Mouse (Mus musculus) kidney, embryonic 15.5 days (tissue): Measurements from ENCODE around the gene Fth1. TPM values are rescaled to one million over a fixed set of nuclear protein-coding genes. Genes with fewer than 3 reads are reported as not detected.
"Not testable (repeated sequence)": the region's sequence is repeated elsewhere in the genome, so short reads cannot be mapped to it uniquely, and the experiment has no call there.

Experiments
- ATAC-seq: fragments of 200-750 bp; cut with Nextera tagmentation; replicated peaks from 2 replicates; pipeline ENCODE4 v1.8.0; 2017; ENCODE audit warnings: moderate TSS enrichment; ENCODE audit not compliant: low FRiP score
- H3K27ac ChIP-seq: fragments of 300-500 bp; sonication (generic); 2 replicates; pipeline ENCODE4 v1.5.1; 2015; ENCODE audit warnings: mild to moderate bottlenecking, inconsistent platforms
- H3K27me3 ChIP-seq: fragments of 300-500 bp; sonication (generic); 2 replicates; pipeline ENCODE4 v1.6.1; 2015; ENCODE audit warnings: inconsistent platforms
- H3K36me3 ChIP-seq: fragments of 300-500 bp; sonication (generic); 2 replicates; pipeline ENCODE4 v1.6.1; 2015; ENCODE audit warnings: inconsistent platforms
- H3K4me1 ChIP-seq: fragments of 300-500 bp; sonication (generic); 2 replicates; pipeline ENCODE4 v1.6.1; 2015; ENCODE audit warnings: inconsistent platforms
- H3K4me2 ChIP-seq: fragments of 300-500 bp; sonication (generic); 2 replicates; pipeline ENCODE4 v1.6.1; 2015; ENCODE audit warnings: moderate library complexity, mild to moderate bottlenecking, inconsistent platforms
- H3K4me3 ChIP-seq: fragments of 300-500 bp; sonication (generic); replicated peaks from 2 replicates; pipeline ENCODE4 v1.5.1; 2015; ENCODE audit warnings: mild to moderate bottlenecking, inconsistent platforms
- H3K9ac ChIP-seq: fragments of 300-500 bp; sonication (generic); 2 replicates; pipeline ENCODE4 v1.6.1; 2015; ENCODE audit warnings: mild to moderate bottlenecking, inconsistent platforms
- H3K9me3 ChIP-seq: fragments of 300-500 bp; sonication (generic); replicated peaks from 2 replicates; pipeline ENCODE4 v1.6.1; 2016; ENCODE audit warnings: inconsistent platforms
- WGBS: fragments of 180-500 bp; shearing (Covaris S2); methylation state at CpG from one replicate; pipeline ENCODE4 v1.1.7; 2015; ENCODE audit warnings: mixed read lengths; 5-methylcytosine and 5-hydroxymethylcytosine counted together
- polyA plus RNA-seq: library from polyadenylated mRNA; unstranded; fragments of >200 nt; fragmentation: Nextera tagmentation; extraction: Ambion mirVana; gene quantifications from 2 replicates; pipeline ENCODE4 v1.2.1, GENCODE M21; 2015

Gene Fth1
- polyA plus RNA-seq, result 1,594 and 1,598 TPM in 2 replicates

DNA sequence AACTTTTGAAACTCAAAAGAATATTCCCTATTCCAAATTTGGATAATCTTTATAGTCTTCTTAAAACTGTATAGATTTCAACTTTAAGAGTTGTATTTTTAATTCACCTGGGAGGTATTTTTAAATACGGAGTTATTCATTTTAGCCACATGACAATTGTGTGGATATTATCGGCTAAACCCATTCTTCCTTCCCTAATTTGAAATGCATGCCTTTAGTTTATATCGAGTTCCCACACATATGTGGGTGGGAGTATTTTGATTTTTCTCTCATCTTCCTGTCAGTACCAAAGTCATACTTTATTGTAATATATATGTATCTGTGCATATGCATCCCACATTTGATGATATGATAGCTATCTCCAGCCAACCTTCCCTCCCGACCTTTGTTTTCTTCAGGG is at the start of gene Fth1:
Gene Fth1, plus strand, starts transcription at position 341 of the 400 bp plus-strand sequence.
- H3K4me3 ChIP-seq, result no peak within 1 kb of the TSS
- WGBS, result 86% methylated on average over 4 of the region's 4 CpGs
- ATAC-seq, result no peak
- H3K9ac ChIP-seq, result no peak within 1 kb of the TSS
- peaks cover 14% of the 10 kb centered on the region for H3K36me3 ChIP-seq
- H3K27ac ChIP-seq, result no peak within 1 kb of the TSS
- H3K27me3 ChIP-seq, result no peaks in the 10 kb centered on the region
- no peak within 1 kb of the TSS for H3K4me2 ChIP-seq
- no peaks in the 10 kb centered on the region for H3K9me3 ChIP-seq
- H3K4me1 ChIP-seq, result peaks cover 26% of the 10 kb centered on the region

- not testable (repeated sequence) for H3K4me3 ChIP-seq, H3K9me3 ChIP-seq, H3K36me3 ChIP-seq, ATAC-seq, H3K27ac ChIP-seq, H3K4me1 ChIP-seq, H3K4me2 ChIP-seq, H3K9ac ChIP-seq, H3K27me3 ChIP-seq
- 63% methylated on average over 2 of the region's 2 CpGs for WGBS
Measured at GRCm38 (mm10) chr19:9931167-9931607, 49.2 kb upstream of the Fth1 start.

- peaks cover 9% of the 10 kb centered on the region; the same call in 1 of the 2 replicates for H3K4me1 ChIP-seq
- no peak for ATAC-seq
- H3K27ac ChIP-seq, result no peak overlapping the region
- H3K9me3 ChIP-seq, result no peaks in the 10 kb centered on the region
- no peaks in the 10 kb centered on the region for H3K27me3 ChIP-seq
- H3K9ac ChIP-seq, result no peak overlapping the region
- no peak overlapping the region for H3K4me3 ChIP-seq
- no peak overlapping the region for H3K4me2 ChIP-seq
- H3K36me3 ChIP-seq, result no peaks in the 10 kb centered on the region
- 75% methylated on average over 2 of the region's 2 CpGs for WGBS
Measured at GRCm38 (mm10) chr19:9933908-9934307, 46.5 kb upstream of the Fth1 start.

GRCm38 (mm10) chr19:9936579-9936978 is 43.8 kb upstream of the Fth1 start:
- H3K27ac ChIP-seq, result no peak overlapping the region
- H3K9ac ChIP-seq, result no peak overlapping the region
- ATAC-seq, result no peak
- H3K4me1 ChIP-seq, result peaks cover 26% of the 10 kb centered on the region
- H3K27me3 ChIP-seq, result no peaks in the 10 kb centered on the region
- H3K9me3 ChIP-seq, result no peaks in the 10 kb centered on the region
- no peaks in the 10 kb centered on the region for H3K36me3 ChIP-seq
- H3K4me3 ChIP-seq, result no peak overlapping the region
- 62% methylated on average over 5 of the region's 5 CpGs for WGBS
- no peak overlapping the region for H3K4me2 ChIP-seq

DNA sequence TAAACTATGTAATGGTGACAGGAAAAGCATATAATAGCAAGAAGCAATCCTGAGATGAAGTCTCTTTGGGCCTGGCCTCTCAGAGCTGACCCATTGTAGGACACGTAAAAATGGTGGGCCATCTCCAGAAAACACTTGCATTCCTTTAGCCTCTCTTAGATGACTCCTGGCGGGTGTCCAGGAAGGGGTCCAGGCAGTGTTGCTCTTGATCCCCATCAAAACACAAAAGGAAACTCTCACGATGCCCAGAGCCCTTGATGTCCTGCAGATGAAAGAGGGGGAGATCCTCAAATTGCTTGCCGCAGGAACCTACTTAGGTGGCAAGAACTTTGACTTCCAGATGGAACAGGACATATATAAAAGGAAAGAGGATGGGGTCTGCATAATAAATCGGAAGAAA is 43.0 kb upstream of the Fth1 start:
- Histone ChIP-seq H3K4me2 (no peak overlapping the region), H3K27ac (no peak overlapping the region), H3K9ac (no peak overlapping the region), H3K4me3 (no peak overlapping the region), H3K36me3 (no peaks in the 10 kb centered on the region), H3K9me3 (no peaks in the 10 kb centered on the region), H3K4me1 (peaks cover 34% of the 10 kb centered on the region), H3K27me3 (no peaks in the 10 kb centered on the region)
- no peak for ATAC-seq
- WGBS, result 63% methylated on average over 5 of the region's 5 CpGs

- ATAC-seq, result no peak
- Histone ChIP-seq H3K27ac (no peak overlapping the region), H3K27me3 (no peaks in the 10 kb centered on the region), H3K4me3 (no peak overlapping the region), H3K36me3 (no peaks in the 10 kb centered on the region), H3K9me3 (no peaks in the 10 kb centered on the region), H3K4me1 (peaks cover 43% of the 10 kb centered on the region), H3K9ac (no peak overlapping the region), H3K4me2 (no peak overlapping the region)
- WGBS, result 77% methylated on average over 6 of the region's 6 CpGs
Measured at GRCm38 (mm10) chr19:9938156-9938823, 42.1 kb upstream of the Fth1 start.

DNA sequence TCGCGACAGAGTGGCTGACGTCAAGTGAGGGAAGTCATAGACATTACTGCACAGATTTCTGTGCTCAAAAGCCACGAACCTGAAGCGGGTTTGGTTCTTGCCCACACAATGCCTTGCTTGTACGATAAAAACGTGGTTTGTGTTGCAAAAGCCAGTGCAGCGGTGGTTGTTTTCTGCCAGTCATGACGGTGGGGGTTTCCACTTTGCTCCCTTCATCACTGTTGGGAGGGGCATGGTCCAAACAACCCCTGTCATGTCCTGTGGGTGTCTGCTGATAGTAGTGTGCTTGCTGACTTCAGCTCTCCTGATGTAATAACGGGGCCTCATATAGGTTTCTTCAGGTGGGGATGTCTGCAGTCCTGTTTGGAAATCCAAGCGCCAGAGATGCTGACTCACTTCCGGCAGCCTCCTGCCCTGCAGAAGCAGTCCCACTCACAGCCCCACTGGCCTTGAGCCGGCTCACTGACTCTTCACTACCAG is 41.5 kb upstream of the Fth1 start:
- Histone ChIP-seq H3K27ac (no peak overlapping the region), H3K4me2 (no peak overlapping the region), H3K27me3 (no peaks in the 10 kb centered on the region), H3K4me1 (peaks cover 46% of the 10 kb centered on the region), H3K4me3 (no peak overlapping the region), H3K9ac (no peak overlapping the region), H3K9me3 (no peaks in the 10 kb centered on the region), H3K36me3 (no peaks in the 10 kb centered on the region)
- 74% methylated on average over 13 of the region's 13 CpGs for WGBS
- ATAC-seq, result no peak

DNA sequence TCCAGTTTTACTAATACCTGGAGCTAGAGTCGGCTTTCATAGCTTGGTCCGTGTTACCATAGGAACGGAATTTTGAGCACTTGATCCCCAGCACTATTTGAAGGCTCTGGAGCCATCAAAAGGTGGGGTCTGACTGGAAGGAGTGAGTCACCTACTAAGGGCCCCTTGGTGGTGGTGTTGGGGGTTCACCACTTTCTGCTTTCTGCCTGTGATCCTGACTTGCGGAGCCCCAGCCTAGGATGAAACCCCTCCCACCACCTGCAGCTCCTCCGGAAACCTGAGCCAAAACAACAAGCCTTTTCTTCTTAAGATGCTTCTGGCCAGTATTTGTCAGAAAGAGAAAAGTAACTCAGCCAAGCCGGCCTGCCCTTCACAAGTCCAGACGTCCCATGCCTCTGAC is 40.6 kb upstream of the Fth1 start:
- H3K27ac ChIP-seq, result no peak overlapping the region
- 61% methylated on average over 7 of the region's 7 CpGs for WGBS

DNA sequence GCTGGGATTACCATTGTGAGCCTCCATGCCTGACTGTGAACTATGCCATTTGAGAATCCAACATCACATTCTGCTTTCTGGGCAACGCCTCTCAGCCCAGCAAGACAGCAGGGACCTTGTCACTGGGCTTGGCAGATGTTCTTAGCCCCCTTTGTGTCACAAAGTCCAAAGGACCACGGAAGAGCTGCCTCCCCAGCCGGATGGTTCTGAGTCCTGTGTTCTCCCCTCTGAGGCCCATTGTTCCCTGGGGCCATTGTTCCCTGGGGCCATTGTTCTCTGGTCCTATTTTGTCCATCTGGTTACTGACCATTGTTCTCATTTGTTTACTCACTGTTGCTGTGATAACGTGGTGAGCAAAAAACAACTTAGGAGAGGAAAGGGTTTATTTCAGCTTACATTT is 39.5 kb upstream of the Fth1 start:
- Histone ChIP-seq H3K4me2 (no peak overlapping the region), H3K27ac (no peak overlapping the region), H3K27me3 (no peaks in the 10 kb centered on the region), H3K4me3 (no peak overlapping the region), H3K36me3 (no peaks in the 10 kb centered on the region), H3K9me3 (no peaks in the 10 kb centered on the region), H3K4me1 (peaks cover 46% of the 10 kb centered on the region), H3K9ac (no peak overlapping the region)
- ATAC-seq, result no peak
- WGBS, result 57% methylated on average over 4 of the region's 4 CpGs

More for the DNA sequence above, 40.6 kb upstream of the Fth1 start:
- no peak overlapping the region for H3K4me3 ChIP-seq
- no peak for ATAC-seq
- H3K9ac ChIP-seq, result no peak overlapping the region
- no peak overlapping the region for H3K4me2 ChIP-seq
- H3K4me1 ChIP-seq, result peaks cover 46% of the 10 kb centered on the region
- H3K36me3 ChIP-seq, result no peaks in the 10 kb centered on the region
- H3K27me3 ChIP-seq, result no peaks in the 10 kb centered on the region
- no peaks in the 10 kb centered on the region for H3K9me3 ChIP-seq

- Histone ChIP-seq H3K9me3 (no peaks in the 10 kb centered on the region), H3K27me3 (no peaks in the 10 kb centered on the region), H3K4me2 (no peak overlapping the region), H3K4me3 (no peak overlapping the region), H3K27ac (peak overlapping the region; percentile 6; the same call in 1 of the 2 replicates), H3K4me1 (peaks cover 39% of the 10 kb centered on the region), H3K9ac (no peak overlapping the region), H3K36me3 (no peaks in the 10 kb centered on the region)
- peak; percentile 62 for ATAC-seq
- WGBS, result 13% methylated on average over 1 of the region's 1 CpGs
Measured at GRCm38 (mm10) chr19:9941809-9942208, 38.6 kb upstream of the Fth1 start.

DNA sequence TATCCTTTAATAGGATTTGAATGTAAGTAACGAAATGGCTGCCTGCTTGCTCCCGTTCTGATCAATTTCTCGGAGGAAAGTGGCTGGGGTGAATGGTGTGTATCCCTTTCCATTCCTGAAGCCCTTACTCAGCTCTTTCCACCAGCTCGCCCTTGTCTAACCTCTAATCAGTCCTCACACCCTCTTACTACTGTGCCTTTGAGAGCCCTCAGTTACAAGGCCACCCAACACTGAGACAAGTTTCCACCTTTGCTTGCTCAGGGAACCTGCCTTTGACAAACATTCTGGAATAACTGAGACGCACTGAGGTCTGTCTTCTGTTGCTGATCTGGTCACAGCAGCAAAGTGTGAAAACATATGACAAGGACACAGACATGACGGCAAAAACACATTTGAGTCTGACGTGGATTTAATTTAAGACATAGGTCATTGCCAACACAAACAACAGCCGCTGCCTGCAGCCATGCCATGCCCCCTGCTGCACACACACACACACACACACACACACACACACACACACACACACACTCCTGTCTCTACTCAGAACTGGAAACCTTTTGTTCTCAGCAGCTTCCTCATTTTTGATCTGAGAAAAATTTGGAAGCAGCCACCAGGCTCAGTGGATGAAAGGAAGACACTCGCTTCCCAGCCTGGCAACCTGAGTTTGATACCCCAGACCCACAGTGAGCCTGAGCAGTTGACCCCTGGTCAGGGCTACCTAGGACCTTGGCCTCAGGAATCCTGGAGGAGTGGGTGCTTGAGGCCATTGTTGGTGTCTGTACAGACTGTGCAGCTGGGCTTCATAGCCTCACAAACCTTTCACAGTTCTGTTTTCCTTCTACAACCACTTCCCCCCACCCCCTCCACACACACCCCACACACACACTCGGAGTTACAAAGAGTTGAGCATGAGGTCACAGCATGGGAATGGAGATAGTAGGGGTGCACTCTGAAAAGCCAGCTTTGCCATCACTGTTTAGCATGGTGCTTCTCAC is 37.6 kb upstream of the Fth1 start:
- ATAC-seq, result 0 out of 2 replicates have a peak, but pooled peaks have one; percentile 33
- WGBS, result 41% methylated on average over 10 of the region's 10 CpGs
- Histone ChIP-seq H3K4me2 (no peak overlapping the region), H3K4me3 (no peak overlapping the region), H3K4me1 (peaks cover 39% of the 10 kb centered on the region), H3K27ac (peak overlapping the region; percentile 32; the same call in 1 of the 2 replicates), H3K36me3 (no peaks in the 10 kb centered on the region), H3K27me3 (no peaks in the 10 kb centered on the region), H3K9ac (no peak overlapping the region), H3K9me3 (no peaks in the 10 kb centered on the region)
